Mouse (Mus musculus) ES-Bruce4 (cell line): ENCODE measurements at regions not wholly inside any gene's neighbourhood (a gene's known extent, or its start where the extent isn't known, plus 50 kb on each side); places are given as distances from the start of the nearest gene placed in this dataset.

ENCODE experiments used
- CTCF ChIP-seq: IDR thresholded peaks from one replicate; pipeline ENCODE4 v1.8.1; 2011; ENCODE audit warnings: low read depth, low read length
- EP300 ChIP-seq: IDR thresholded peaks from 2 replicates; pipeline ENCODE4 v1.6.1; 2011; ENCODE audit warnings: low read depth, low read length; ENCODE audit not compliant: insufficient read depth

DNA sequence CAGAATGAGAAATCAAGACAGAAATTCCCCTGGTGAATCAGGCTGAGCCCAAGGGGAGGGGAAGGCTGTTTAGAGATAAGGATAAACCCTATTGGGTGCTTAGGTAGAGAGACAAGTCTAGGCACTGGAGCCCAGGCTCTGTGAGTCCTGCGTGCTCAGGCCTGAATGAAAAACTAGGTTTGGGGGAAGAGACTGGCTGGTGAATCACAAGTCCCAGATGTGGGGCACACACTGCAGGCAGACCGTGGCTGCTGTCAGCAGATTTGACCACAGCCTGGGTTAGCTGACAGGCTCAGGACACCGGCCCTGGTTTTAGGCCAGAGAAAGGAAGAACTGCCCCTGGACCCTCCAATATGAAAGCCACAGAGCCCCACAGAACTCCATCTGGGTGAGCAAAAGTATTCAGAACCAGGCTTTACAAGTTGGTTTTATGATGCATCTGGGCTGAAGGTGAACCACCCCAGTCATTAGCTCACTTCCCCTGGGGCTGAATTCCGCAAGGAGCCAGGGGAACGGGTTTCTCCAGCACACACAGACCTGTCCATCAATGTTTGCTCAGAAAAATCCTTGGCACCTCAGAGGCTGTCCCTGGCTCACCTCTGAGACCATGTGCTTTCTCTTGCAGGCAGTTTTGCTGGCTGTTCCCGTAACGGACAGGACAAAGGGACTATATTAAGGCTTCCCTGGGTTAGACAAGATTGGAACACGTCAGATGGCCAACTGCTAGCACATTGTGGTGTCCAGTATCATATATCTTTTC lies 73.8 kb upstream of the Eif4g2 start:
- TF ChIP-seq CTCF (no peak), EP300 (no peak)
